Mouse (Mus musculus): ENCODE data around the gene Bsn. TPM values are rescaled to one million over a fixed set of nuclear protein-coding genes. Genes with fewer than 3 reads are reported as not detected.
A peak's percentile ranks its signal among the peaks of the same experiment; 100 is the strongest.

The Bsn gene
- total and polyA plus RNA-seq, 3 experiments = 2.8 to 7.9 (median 5.0) TPM

GRCm38 (mm10) chr9:108052885-108053664 lies 137.1 kb downstream of the Bsn start, which contains the start of gene Amigo3:
Gene Amigo3 (plus strand): TSS chr9:108053159.
- Histone ChIP-seq H3K27me3 (ENCODE audit: insufficient read depth, low read length) (no peaks in the 10 kb centered on the region; the same call in 1 of the 2 replicates), H3K9me3 (replicated peaks) (no peaks in the 10 kb centered on the region), H3K4me3 (ENCODE audit: low read depth, low read length) (peak within 1 kb of the TSS; percentile 52; the same call in 1 of the 2 replicates), H3K36me3 (replicated peaks) (peaks cover 87% of the 10 kb centered on the region), H3K4me1 (ENCODE audit: insufficient read depth, low read depth, low read length) (peaks cover 61% of the 10 kb centered on the region)
- TF ChIP-seq TAL1 (conservative IDR thresholded peaks at IDR 0.05; ENCODE audit: low read depth, low read length) (no peak), GATA1 (IDR thresholded peaks at IDR 0.05; ENCODE audit: borderline replicate concordance, low read length) (no peak), CTCF (IDR thresholded peaks at IDR 0.05; ENCODE audit: low read depth, low read length) (peak; percentile 61; the same call in 1 of the 2 replicates), POLR2AphosphoS5 (IDR thresholded peaks at IDR 0.05; ENCODE audit: insufficient replicate concordance, low read depth, low read length) (0 out of 2 replicates have a peak, but pooled peaks have one; percentile 69), GATA2 (IDR thresholded peaks at IDR 0.05; ENCODE audit: borderline replicate concordance, low read depth, low read length) (no peak)
- peak; percentile 90 for DNase-seq (ENCODE audit: low spot score)
- ATAC-seq (ENCODE audit: extremely low read depth, insufficient number of reproducible peaks, low FRiP score, poor library complexity, severe bottlenecking) = peak; percentile 48

GRCm38 (mm10) chr9:108052411-108052810 lies 137.8 kb downstream of the Bsn start:
- H3K36me3 ChIP-seq (replicated peaks) = peaks cover 87% of the 10 kb centered on the region
- H3K27me3 ChIP-seq (ENCODE audit: insufficient read depth, low read length) = no peaks in the 10 kb centered on the region; the same call in 1 of the 2 replicates
- H3K4me1 ChIP-seq (ENCODE audit: insufficient read depth, low read depth, low read length) = peaks cover 68% of the 10 kb centered on the region
- no peak for TF ChIP-seq GATA2 (IDR thresholded peaks at IDR 0.05; ENCODE audit: borderline replicate concordance, low read depth, low read length)
- no peak for TF ChIP-seq CTCF (IDR thresholded peaks at IDR 0.05; ENCODE audit: low read depth, low read length)
- TF ChIP-seq POLR2AphosphoS5 (IDR thresholded peaks at IDR 0.05; ENCODE audit: insufficient replicate concordance, low read depth, low read length) = peak; percentile 20; the same call in 1 of the 2 replicates
- TF ChIP-seq TAL1 (conservative IDR thresholded peaks at IDR 0.05; ENCODE audit: low read depth, low read length) = no peak
- TF ChIP-seq GATA1 (IDR thresholded peaks at IDR 0.05; ENCODE audit: borderline replicate concordance, low read length) = no peak
- no peak for DNase-seq (ENCODE audit: low spot score)
- H3K4me3 ChIP-seq (ENCODE audit: low read depth, low read length) = no peak overlapping the region
- H3K9me3 ChIP-seq (replicated peaks) = no peaks in the 10 kb centered on the region
- no peak for ATAC-seq (ENCODE audit: extremely low read depth, insufficient number of reproducible peaks, low FRiP score, poor library complexity, severe bottlenecking)

- no peak for TF ChIP-seq CTCF (IDR thresholded peaks at IDR 0.05; ENCODE audit: low read depth, low read length)
- TF ChIP-seq TAL1 (conservative IDR thresholded peaks at IDR 0.05; ENCODE audit: low read depth, low read length) = no peak
- peaks cover 72% of the 10 kb centered on the region for H3K4me1 ChIP-seq (ENCODE audit: insufficient read depth, low read depth, low read length)
- no peak for DNase-seq (ENCODE audit: low spot score)
These were observed 138.3 kb downstream of the Bsn start for GRCm38 (mm10) chr9:108051931-108052220.

DNA sequence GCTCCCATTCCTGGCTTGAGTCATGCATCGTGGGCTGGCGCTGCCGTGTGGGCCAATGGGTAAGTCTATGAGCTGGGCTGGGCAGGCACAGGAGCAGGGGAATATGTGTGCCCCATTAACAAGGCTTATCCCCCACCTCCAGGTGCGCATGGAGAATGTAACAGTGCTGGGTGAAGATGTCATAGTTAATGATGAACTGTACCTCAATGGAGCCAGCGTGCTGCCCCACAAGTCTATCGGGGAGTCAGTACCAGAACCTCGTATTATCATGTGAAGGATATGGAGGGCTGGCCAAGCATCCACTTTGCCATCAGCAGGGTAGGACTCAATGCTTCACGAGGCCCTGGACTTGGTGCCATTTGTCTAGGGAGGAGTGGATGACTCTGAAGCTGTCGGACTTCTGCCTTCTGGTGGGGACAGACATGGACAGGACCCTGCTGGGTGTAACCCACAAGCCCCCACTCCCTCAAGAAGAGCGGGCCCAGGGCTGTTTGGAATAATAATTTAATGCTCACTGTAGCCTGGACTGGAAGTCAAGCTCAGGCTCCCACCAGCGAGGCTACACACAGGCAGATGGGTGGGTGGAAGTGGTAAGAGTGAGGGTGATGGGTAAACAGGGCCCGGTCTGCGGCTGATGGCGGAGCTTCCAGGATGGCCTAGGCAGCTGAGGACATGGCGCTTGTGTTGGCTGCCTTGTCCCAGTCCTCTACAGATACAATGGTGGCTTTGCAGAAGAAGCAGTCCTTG lies 138.8 kb downstream of the Bsn start:
- DNase-seq (ENCODE audit: low spot score) (no peak), ATAC-seq (ENCODE audit: extremely low read depth, insufficient number of reproducible peaks, low FRiP score, poor library complexity, severe bottlenecking) (no peak)
- H3K27me3 ChIP-seq (ENCODE audit: insufficient read depth, low read length) = no peaks in the 10 kb centered on the region; the same call in 1 of the 2 replicates
- H3K9me3 ChIP-seq (replicated peaks) = no peaks in the 10 kb centered on the region
- peaks cover 75% of the 10 kb centered on the region for H3K4me1 ChIP-seq (ENCODE audit: insufficient read depth, low read depth, low read length)
- no peak overlapping the region; the same call in 1 of the 2 replicates for H3K4me3 ChIP-seq (ENCODE audit: low read depth, low read length)
- H3K36me3 ChIP-seq (replicated peaks) = peaks cover 87% of the 10 kb centered on the region
- TF ChIP-seq CTCF (IDR thresholded peaks at IDR 0.05; ENCODE audit: low read depth, low read length) (no peak), POLR2AphosphoS5 (IDR thresholded peaks at IDR 0.05; ENCODE audit: insufficient replicate concordance, low read depth, low read length) (no peak), GATA2 (IDR thresholded peaks at IDR 0.05; ENCODE audit: borderline replicate concordance, low read depth, low read length) (no peak), TAL1 (conservative IDR thresholded peaks at IDR 0.05; ENCODE audit: low read depth, low read length) (no peak)

More at GRCm38 (mm10) chr9:108051931-108052220, 138.3 kb downstream of the Bsn start:
- Histone ChIP-seq H3K36me3 (replicated peaks) (peaks cover 87% of the 10 kb centered on the region), H3K4me3 (ENCODE audit: low read depth, low read length) (no peak overlapping the region), H3K9me3 (replicated peaks) (no peaks in the 10 kb centered on the region), H3K27me3 (ENCODE audit: insufficient read depth, low read length) (no peaks in the 10 kb centered on the region; the same call in 1 of the 2 replicates)
- no peak for ATAC-seq (ENCODE audit: extremely low read depth, insufficient number of reproducible peaks, low FRiP score, poor library complexity, severe bottlenecking)

DNA sequence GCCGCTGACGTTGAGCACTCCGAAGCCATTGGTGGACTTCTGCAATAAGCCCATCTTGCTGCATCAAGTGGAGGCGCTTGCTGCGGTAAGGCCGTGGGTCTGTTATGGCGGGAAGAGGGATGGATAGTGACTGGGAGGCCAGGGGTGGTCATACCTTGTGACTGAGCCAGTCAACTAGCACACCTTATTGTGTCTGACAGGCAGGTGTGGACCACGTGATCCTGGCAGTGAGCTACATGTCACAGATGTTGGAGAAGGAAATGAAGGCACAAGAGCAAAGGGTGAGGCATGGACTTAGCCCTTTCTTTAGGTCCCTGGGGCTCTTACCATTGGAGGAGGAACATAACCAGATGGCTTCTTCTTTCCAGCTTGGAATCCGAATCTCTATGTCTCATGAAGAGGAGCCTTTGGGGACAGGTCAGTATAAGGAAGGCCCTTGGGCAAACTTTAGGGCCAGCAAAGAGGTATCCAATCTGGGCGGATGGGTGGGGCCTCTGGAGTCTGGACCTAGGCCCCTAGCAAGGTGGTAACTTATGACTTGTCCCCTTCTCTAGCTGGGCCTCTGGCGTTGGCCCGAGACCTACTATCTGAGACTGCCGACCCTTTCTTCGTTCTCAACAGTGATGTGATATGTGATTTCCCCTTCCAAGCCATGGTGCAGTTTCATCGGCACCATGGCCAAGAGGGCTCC lies 140.5 kb downstream of the Bsn start:
- DNase-seq (ENCODE audit: low spot score) (no peak), ATAC-seq (ENCODE audit: extremely low read depth, insufficient number of reproducible peaks, low FRiP score, poor library complexity, severe bottlenecking) (no peak)
- Histone ChIP-seq H3K9me3 (replicated peaks) (no peaks in the 10 kb centered on the region), H3K4me1 (ENCODE audit: insufficient read depth, low read depth, low read length) (peaks cover 84% of the 10 kb centered on the region), H3K4me3 (ENCODE audit: low read depth, low read length) (peak overlapping the region; percentile 80), H3K27me3 (ENCODE audit: insufficient read depth, low read length) (no peaks in the 10 kb centered on the region; the same call in 1 of the 2 replicates), H3K36me3 (replicated peaks) (peaks cover 87% of the 10 kb centered on the region)
- TF ChIP-seq TAL1 (conservative IDR thresholded peaks at IDR 0.05; ENCODE audit: low read depth, low read length) = no peak
- TF ChIP-seq GATA1 (IDR thresholded peaks at IDR 0.05; ENCODE audit: borderline replicate concordance, low read length) = no peak
- TF ChIP-seq GATA2 (IDR thresholded peaks at IDR 0.05; ENCODE audit: borderline replicate concordance, low read depth, low read length) = no peak
- TF ChIP-seq CTCF (IDR thresholded peaks at IDR 0.05; ENCODE audit: low read depth, low read length) = no peak
- TF ChIP-seq POLR2AphosphoS5 (IDR thresholded peaks at IDR 0.05; ENCODE audit: insufficient replicate concordance, low read depth, low read length) = no peak
